16 mouse cellular contexts compared by ENCODE assay signal in the genomic region with DNA sequence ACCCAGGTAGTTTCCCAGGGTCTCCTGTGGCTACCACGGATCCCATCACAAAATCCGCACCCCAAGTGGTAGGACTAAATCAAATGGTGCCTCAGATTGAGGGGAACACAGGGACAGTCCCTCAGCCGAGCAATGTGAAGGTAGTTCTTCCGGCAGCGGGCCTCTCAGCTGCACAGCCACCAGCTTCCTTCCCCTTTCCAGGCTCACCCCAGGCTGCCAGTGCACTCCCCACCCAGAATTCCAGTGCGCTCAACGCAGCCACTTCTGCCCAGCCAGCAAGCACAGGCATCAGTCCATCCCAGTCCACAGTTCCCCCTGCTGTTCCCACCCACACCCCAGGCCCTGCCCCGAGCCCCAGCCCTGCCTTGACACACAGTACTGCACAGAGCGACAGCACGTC. TPM values are rescaled to one million over a fixed set of nuclear protein-coding genes. Genes with fewer than 3 reads are reported as not detected.
DNase-seq lines count a peak whose midpoint lies in the region; ATAC-seq and TF ChIP-seq lines count a peak whose summit lies in the region.
"Had no signal": no experiment of that assay in that cellular context is flagged by ENCODE, and none has a peak within 500 bp of the region (broad histone marks: within the 10 kb centered on the region; RNA-seq: fewer than 3 reads in every experiment).

No protein-coding gene starts in this region.

- no peak for DNase-seq in embryonic facial prominence, embryonic 14.5 days (ENCODE audit: low spot score)
- DNase-seq in embryonic facial prominence, embryonic 10.5 days (ENCODE audit: low spot score) = no peak
- no peak for DNase-seq in kidney, adult 2 months
- no peak for DNase-seq in ovary, postnatal 10 days (ENCODE audit: low spot score)
- DNase-seq in retina, embryonic 14.5 days (ENCODE audit: low spot score) = no peak
- DNase-seq: adrenal gland, postnatal 14 days; cerebellum, adult 11 months; heart, postnatal 4 days; kidney, adult 18-20 months; layer of hippocampus, adult 9-11 months had no signal

- no peak overlapping the region for H3K27ac ChIP-seq in embryonic facial prominence, embryonic 14.5 days (replicated peaks; ENCODE audit: low read depth, low read length)
- no peak overlapping the region for H3K27ac ChIP-seq in embryonic facial prominence, embryonic 10.5 days (replicated peaks)
- peak overlapping the region; percentile 52; the same call in 1 of the 2 replicates for H3K27ac ChIP-seq in kidney, embryonic 16.5 days (ENCODE audit: low read length)
- no peak overlapping the region for H3K27ac ChIP-seq in kidney, adult 2 months (ENCODE audit: insufficient read depth, low read depth, low read length)
- H3K27ac ChIP-seq: midbrain, embryonic 15.5 days; neural tube, embryonic 13.5 days; stomach, postnatal 0 days had no signal

- TF ChIP-seq POLR2A in kidney, adult 2 months (IDR thresholded peaks at IDR 0.05; ENCODE audit: low read depth, low read length) = no peak

- H3K4me2 ChIP-seq in embryonic facial prominence, embryonic 14.5 days (ENCODE audit: low read depth, low read length) = no peak overlapping the region
- H3K4me2 ChIP-seq in kidney, embryonic 16.5 days (replicated peaks; ENCODE audit: low read depth, low read length) = no peak overlapping the region
- H3K4me2 ChIP-seq: midbrain, embryonic 15.5 days; neural tube, embryonic 13.5 days had no signal

- ATAC-seq in embryonic facial prominence, embryonic 14.5 days (ENCODE audit: low read depth) = peak; percentile 31; the same call in 1 of the 2 replicates
- ATAC-seq in kidney, embryonic 16.5 days (ENCODE audit: low FRiP score, low TSS enrichment) = peak; percentile 46
- ATAC-seq in granulocyte monocyte progenitor cell, adult 5-6 weeks (replicated peaks; ENCODE audit: poor library complexity, severe bottlenecking) = peak; percentile 87
- ATAC-seq in neutrophil, adult 5-6 weeks (ENCODE audit: extremely low read depth, insufficient number of reproducible peaks, low FRiP score, poor library complexity, severe bottlenecking) = peak; percentile 61; the same call in 1 of the 2 replicates
- ATAC-seq: midbrain, embryonic 15.5 days had no signal

- peaks cover 49% of the 10 kb centered on the region for H3K36me3 ChIP-seq in embryonic facial prominence, embryonic 14.5 days (ENCODE audit: control insufficient read depth, insufficient read depth, low read length)
- H3K36me3 ChIP-seq in embryonic facial prominence, embryonic 10.5 days (replicated peaks) = peaks cover 48% of the 10 kb centered on the region
- peaks cover 36% of the 10 kb centered on the region for H3K36me3 ChIP-seq in kidney, embryonic 16.5 days (ENCODE audit: insufficient read depth, low read length)
- peaks cover 4% of the 10 kb centered on the region; the same call in 1 of the 2 replicates for H3K36me3 ChIP-seq in kidney, adult 2 months (ENCODE audit: control insufficient read depth, insufficient read depth, low read length)

- no peaks in the 10 kb centered on the region for H3K9me3 ChIP-seq in embryonic facial prominence, embryonic 14.5 days (ENCODE audit: control insufficient read depth, low read length)
- H3K9me3 ChIP-seq in embryonic facial prominence, embryonic 10.5 days = no peaks in the 10 kb centered on the region
- H3K9me3 ChIP-seq in kidney, embryonic 16.5 days (ENCODE audit: low read length) = no peaks in the 10 kb centered on the region
- H3K9me3 ChIP-seq: midbrain, embryonic 15.5 days; neural tube, embryonic 13.5 days had no signal

- WGBS in embryonic facial prominence, embryonic 14.5 days = 93% methylated on average over 10 of the region's 10 CpGs
- WGBS in embryonic facial prominence, embryonic 10.5 days = 95% methylated on average over 10 of the region's 10 CpGs
- WGBS in kidney, embryonic 16.5 days = 74% methylated on average over 10 of the region's 10 CpGs
- 88% methylated on average over 10 of the region's 10 CpGs for WGBS in kidney, adult 2 months

- no peak overlapping the region for H3K9ac ChIP-seq in embryonic facial prominence, embryonic 14.5 days (ENCODE audit: low read depth, low read length)
- H3K9ac ChIP-seq in kidney, embryonic 16.5 days (replicated peaks; ENCODE audit: low read length) = no peak overlapping the region
- H3K9ac ChIP-seq: midbrain, embryonic 15.5 days; neural tube, embryonic 13.5 days had no signal

- no peaks in the 10 kb centered on the region for H3K4me1 ChIP-seq in embryonic facial prominence, embryonic 14.5 days (ENCODE audit: control insufficient read depth, insufficient read depth, low read length)
- no peaks in the 10 kb centered on the region for H3K4me1 ChIP-seq in embryonic facial prominence, embryonic 10.5 days
- peaks cover 37% of the 10 kb centered on the region for H3K4me1 ChIP-seq in kidney, embryonic 16.5 days (ENCODE audit: insufficient read depth, low read length)
- H3K4me1 ChIP-seq in kidney, adult 2 months (ENCODE audit: control insufficient read depth, insufficient read depth, low read length) = no peaks in the 10 kb centered on the region; the same call in 1 of the 2 replicates
- H3K4me1 ChIP-seq: midbrain, embryonic 15.5 days; neural tube, embryonic 13.5 days had no signal

- TF ChIP-seq CTCF in kidney, adult 2 months (conservative IDR thresholded peaks at IDR 0.05; ENCODE audit: insufficient read depth, insufficient read length, low read depth, low read length) = no peak

- no peaks in the 10 kb centered on the region for H3K27me3 ChIP-seq in embryonic facial prominence, embryonic 14.5 days (replicated peaks; ENCODE audit: control insufficient read depth, insufficient read depth, low read length)
- H3K27me3 ChIP-seq in embryonic facial prominence, embryonic 10.5 days (replicated peaks; ENCODE audit: low read depth, poor library complexity, severe bottlenecking) = no peaks in the 10 kb centered on the region
- H3K27me3 ChIP-seq in kidney, embryonic 16.5 days (ENCODE audit: insufficient read depth, low read length) = no peaks in the 10 kb centered on the region
- H3K27me3 ChIP-seq in kidney, adult 2 months (replicated peaks; ENCODE audit: control insufficient read depth, insufficient read depth, low read length) = no peaks in the 10 kb centered on the region
- H3K27me3 ChIP-seq: midbrain, embryonic 15.5 days; neural tube, embryonic 13.5 days had no signal

- no peak overlapping the region for H3K4me3 ChIP-seq in embryonic facial prominence, embryonic 14.5 days (ENCODE audit: low read depth, low read length)
- no peak overlapping the region for H3K4me3 ChIP-seq in embryonic facial prominence, embryonic 10.5 days
- no peak overlapping the region for H3K4me3 ChIP-seq in kidney, embryonic 16.5 days (ENCODE audit: low read length)
- no peak overlapping the region for H3K4me3 ChIP-seq in kidney, adult 2 months (ENCODE audit: insufficient read depth, low read depth, low read length)
- H3K4me3 ChIP-seq: midbrain, embryonic 15.5 days; neural tube, embryonic 13.5 days had no signal

RNA-seq across cellular contexts. Expression of a gene that starts 40.1 kb away (rescaled TPM):
- 2.8 TPM in 2 replicates for polyA plus RNA-seq in embryonic facial prominence, embryonic 14.5 days (2014; fragmentation: Nextera tagmentation; extraction: Ambion mirVana)
- 1.9 and 2.3 TPM in 2 replicates for polyA plus RNA-seq in embryonic facial prominence, embryonic 10.5 days (2016; fragmentation: Nextera tagmentation; extraction: Ambion mirVana)
- 3.0 and 3.8 TPM in 2 replicates for polyA plus RNA-seq in kidney, embryonic 16.5 days (2015; fragmentation: Nextera tagmentation; extraction: Ambion mirVana)
- polyA plus RNA-seq in kidney, adult 2 months (2012; rRNA removed) = 13.5 and 15.1 TPM in 2 replicates
- 14.8 and 18.7 TPM in 2 replicates for total RNA-seq in granulocyte monocyte progenitor cell, adult 5-6 weeks (2014; fragmentation: Nextera tagmentation)
- total RNA-seq in granulocyte monocyte progenitor cell, adult 5-6 weeks (2017) = 13.7 and 15.9 TPM in 2 replicates
- total RNA-seq in neutrophil, adult 5-6 weeks (2017) = 56.2 and 64.6 TPM in 2 replicates

Comparison
In these comparisons a context has a peak if more than half of its experiments do, and no peak if none do; other contexts are left out.
1. ATAC-seq: peak in every context shown above with its lines; median percentile 87 in granulocyte monocyte progenitor cell, adult 5-6 weeks; 61 in neutrophil, adult 5-6 weeks; 46 in kidney, embryonic 16.5 days; 31 in embryonic facial prominence, embryonic 14.5 days.